9 mouse cellular contexts compared by ENCODE assay signal in genomic region chrX:155376538-155376937, GRCm38 (mm10). TPM values are rescaled to one million over a fixed set of nuclear protein-coding genes. Genes with fewer than 3 reads are reported as not detected.
DNase-seq lines count a peak whose midpoint lies in the region; ATAC-seq and TF ChIP-seq lines count a peak whose summit lies in the region.
"Had no signal": no experiment of that assay in that cellular context is flagged by ENCODE, and none has a peak within 500 bp of the region (broad histone marks: within the 10 kb centered on the region; RNA-seq: fewer than 3 reads in every experiment).

No protein-coding gene starts in this region.

- H3K27me3 ChIP-seq in embryonic facial prominence, embryonic 11.5 days (ENCODE audit: control insufficient read depth, insufficient read depth, low read length): no peaks in the 10 kb centered on the region
- H3K27me3 ChIP-seq in liver, postnatal 0 days (ENCODE audit: insufficient read depth, low read length): no peaks in the 10 kb centered on the region
- H3K27me3 ChIP-seq in thymus, adult 2 months (ENCODE audit: control insufficient read depth, insufficient read depth, low read length): no peaks in the 10 kb centered on the region
- H3K27me3 ChIP-seq: hindbrain, embryonic 15.5 days had no signal

- TF ChIP-seq CTCF in liver, postnatal 0 days (IDR thresholded peaks at IDR 0.05; ENCODE audit: low read depth): peak; percentile 73
- TF ChIP-seq CTCF in thymus, adult 2 months (IDR thresholded peaks at IDR 0.05; ENCODE audit: borderline replicate concordance, control insufficient read depth, extremely low read depth, insufficient read depth, low read length, poor library complexity): no peak

- no peaks in the 10 kb centered on the region for H3K4me1 ChIP-seq in embryonic facial prominence, embryonic 11.5 days (ENCODE audit: control insufficient read depth, insufficient read depth, low read length)
- no peaks in the 10 kb centered on the region for H3K4me1 ChIP-seq in liver, postnatal 0 days (ENCODE audit: insufficient read depth)
- H3K4me1 ChIP-seq in thymus, adult 2 months (replicated peaks; ENCODE audit: control insufficient read depth, insufficient read depth, low read length): no peaks in the 10 kb centered on the region
- H3K4me1 ChIP-seq: hindbrain, embryonic 15.5 days had no signal

- no peak for TF ChIP-seq EP300 in liver, postnatal 0 days (IDR thresholded peaks at IDR 0.05; ENCODE audit: low read depth)

- ATAC-seq in cerebellum, adult (ENCODE audit: insufficient number of reproducible peaks, low FRiP score, low TSS enrichment): no peak
- no peak for ATAC-seq in embryonic facial prominence, embryonic 11.5 days (replicated peaks; ENCODE audit: insufficient number of reproducible peaks, low FRiP score, low TSS enrichment, low read depth)
- no peak for ATAC-seq in liver, postnatal 0 days

- H3K9ac ChIP-seq in embryonic facial prominence, embryonic 11.5 days (replicated peaks; ENCODE audit: low read length): no peak overlapping the region
- no peak overlapping the region for H3K9ac ChIP-seq in liver, postnatal 0 days (replicated peaks)
- H3K9ac ChIP-seq: hindbrain, embryonic 15.5 days had no signal

- WGBS in embryonic facial prominence, embryonic 11.5 days: 25% methylated on average over 2 of the region's 2 CpGs
- WGBS in liver, postnatal 0 days (ENCODE audit: insufficient replicate concordance): 13% methylated on average over 2 of the region's 2 CpGs
- WGBS in thymus, adult 2 months: 21% methylated on average over 2 of the region's 2 CpGs

- H3K4me2 ChIP-seq in embryonic facial prominence, embryonic 11.5 days (ENCODE audit: low read depth, low read length): no peak overlapping the region
- H3K4me2 ChIP-seq in liver, postnatal 0 days (ENCODE audit: low read depth, low read length): no peak overlapping the region
- H3K4me2 ChIP-seq: hindbrain, embryonic 15.5 days had no signal

- peak; percentile 26 to 50 for DNase-seq in cerebellum, adult 18-20 months
- peak; percentile 3 to 12 for DNase-seq in left cerebral cortex, adult 18-20 months (ENCODE audit: low spot score in 2 of 2)
- no peak for DNase-seq in left cerebral cortex, adult 8-10 months (ENCODE audit: low spot score in 2 of 2)
- DNase-seq in adrenal gland, adult 2 months: peak; percentile 3
- peak; percentile 39 for DNase-seq in embryonic facial prominence, embryonic 11.5 days (ENCODE audit: low spot score)
- peak; percentile 48 for DNase-seq in liver, postnatal 0 days
- DNase-seq in thymus, adult 2 months: peak; percentile 40

- TF ChIP-seq POLR2A in thymus, adult 2 months (IDR thresholded peaks at IDR 0.05; ENCODE audit: control insufficient read depth, extremely low read depth, insufficient read depth, low read length, poor library complexity): no peak

- H3K9me3 ChIP-seq in embryonic facial prominence, embryonic 11.5 days (replicated peaks; ENCODE audit: control insufficient read depth, low read length): no peaks in the 10 kb centered on the region
- H3K9me3 ChIP-seq in liver, postnatal 0 days (ENCODE audit: low read length): no peaks in the 10 kb centered on the region
- H3K9me3 ChIP-seq: hindbrain, embryonic 15.5 days had no signal

- H3K4me3 ChIP-seq in embryonic facial prominence, embryonic 11.5 days (ENCODE audit: low read depth, low read length): no peak overlapping the region
- H3K4me3 ChIP-seq in liver, postnatal 0 days (ENCODE audit: low read depth, low read length): no peak overlapping the region
- no peak overlapping the region for H3K4me3 ChIP-seq in thymus, adult 2 months (ENCODE audit: control insufficient read depth, insufficient read depth, low read length)
- H3K4me3 ChIP-seq: hindbrain, embryonic 15.5 days had no signal

- H3K36me3 ChIP-seq in embryonic facial prominence, embryonic 11.5 days (replicated peaks; ENCODE audit: control insufficient read depth, insufficient read depth, low read depth, low read length): no peaks in the 10 kb centered on the region
- H3K36me3 ChIP-seq in liver, postnatal 0 days (replicated peaks; ENCODE audit: insufficient read depth, low read length): no peaks in the 10 kb centered on the region
- no peaks in the 10 kb centered on the region for H3K36me3 ChIP-seq in thymus, adult 2 months (ENCODE audit: control insufficient read depth, insufficient read depth, low read length)
- H3K36me3 ChIP-seq: hindbrain, embryonic 15.5 days had no signal

- H3K27ac ChIP-seq in embryonic facial prominence, embryonic 11.5 days (replicated peaks; ENCODE audit: low read depth, low read length): no peak overlapping the region
- no peak overlapping the region for H3K27ac ChIP-seq in liver, postnatal 0 days (ENCODE audit: low read depth)
- H3K27ac ChIP-seq in thymus, adult 2 months (ENCODE audit: control insufficient read depth, insufficient read depth, low read length): no peak overlapping the region
- H3K27ac ChIP-seq: hindbrain, embryonic 15.5 days had no signal

RNA-seq across cellular contexts. Expression of gene Prdx4, which starts 36.0 kb away (rescaled TPM):
- 10 to 100 TPM; 20.3 to 21.9 TPM for total RNA-seq in left cerebral cortex, adult 18-20 months (2021)
- total RNA-seq in left cerebral cortex, adult 8-10 months (2022): 10 to 100 TPM; 22.2 to 33.0 (median 28.7) TPM
- total RNA-seq in adrenal gland, adult 2 months (2021): 10 to 100 TPM; 22.9 to 28.2 TPM
- 26.9 and 28.3 TPM in 2 replicates for polyA plus RNA-seq in adrenal gland, adult 2 months (2012; rRNA removed)
- polyA plus RNA-seq in embryonic facial prominence, embryonic 11.5 days (2014; fragmentation: Nextera tagmentation; extraction: Ambion mirVana): 282 and 288 TPM in 2 replicates
- 234 and 235 TPM in 2 replicates for polyA plus RNA-seq in liver, postnatal 0 days (2015; fragmentation: Nextera tagmentation; extraction: Ambion mirVana)
- 33.9 and 35.1 TPM in 2 replicates for polyA plus RNA-seq in thymus, adult 2 months (2012; rRNA removed)

Comparison
In these comparisons a context has a peak if more than half of its experiments do, and no peak if none do; other contexts are left out.
1. DNase-seq: peak in cerebellum, adult 18-20 months (2 of 2), left cerebral cortex, adult 18-20 months (2 of 2), adrenal gland, adult 2 months (single experiment), embryonic facial prominence, embryonic 11.5 days (single experiment), liver, postnatal 0 days (single experiment) and thymus, adult 2 months (single experiment); none in left cerebral cortex, adult 8-10 months (0 of 2).